Mouse (Mus musculus) intestine, embryonic 14.5 days (tissue): ENCODE measurements around the gene Arhgap32. TPM values are rescaled to one million over a fixed set of nuclear protein-coding genes. Genes with fewer than 3 reads are reported as not detected.

Source experiments
- ATAC-seq: fragments of 200-750 bp; cut with Nextera tagmentation; replicated peaks from 2 replicates; pipeline ENCODE4 v1.8.0; 2017; ENCODE audit warnings: low read depth, moderate number of reproducible peaks, moderate TSS enrichment, moderate library complexity; ENCODE audit not compliant: low FRiP score, low TSS enrichment
- DNase-seq: peaks from one replicate; pipeline ENCODE4 v3.0.0-alpha.2; 2018; ENCODE audit warnings: low spot score
- H3K27ac ChIP-seq: fragments of 300-500 bp; sonication (generic); 2 replicates; pipeline ENCODE4 v1.5.1; 2014; ENCODE audit warnings: low read depth, mild to moderate bottlenecking, control low read depth
- H3K27me3 ChIP-seq: fragments of 300-500 bp; sonication (generic); replicated peaks from 2 replicates; pipeline ENCODE4 v1.6.1; 2014; ENCODE audit warnings: low read length, control low read depth; ENCODE audit not compliant: control insufficient read depth, insufficient read depth
- H3K36me3 ChIP-seq: fragments of 300-500 bp; sonication (generic); 2 replicates; pipeline ENCODE4 v1.6.1; 2014; ENCODE audit warnings: low read length, control low read depth; ENCODE audit not compliant: control insufficient read depth, insufficient read depth
- H3K4me1 ChIP-seq: fragments of 300-500 bp; sonication (generic); replicated peaks from 2 replicates; pipeline ENCODE4 v1.6.1; 2014; ENCODE audit warnings: low read length, control low read depth, mixed read lengths; ENCODE audit not compliant: control insufficient read depth, insufficient read depth
- H3K4me2 ChIP-seq: fragments of 300-500 bp; sonication (generic); 2 replicates; pipeline ENCODE4 v1.6.1; 2014; ENCODE audit warnings: low read length
- H3K4me3 ChIP-seq: fragments of 300-500 bp; sonication (generic); 2 replicates; pipeline ENCODE4 v1.5.1; 2014; ENCODE audit warnings: low read depth, low read length, control low read depth, mixed read lengths
- H3K9ac ChIP-seq: fragments of 300-500 bp; sonication (generic); 2 replicates; pipeline ENCODE4 v1.6.1; 2014; ENCODE audit warnings: mild to moderate bottlenecking, low read length
- H3K9me3 ChIP-seq: fragments of 300-500 bp; sonication (generic); 2 replicates; pipeline ENCODE4 v1.6.1; 2016; ENCODE audit warnings: low read length, control low read depth; ENCODE audit not compliant: control insufficient read depth
- WGBS: fragments of 180-500 bp; shearing (Covaris S2); extraction: QIAGEN DNeasy Blood & Tissue Kit; methylation state at CpG from one replicate; pipeline ENCODE4 v1.1.7; 2014; 5-methylcytosine and 5-hydroxymethylcytosine counted together
- polyA plus RNA-seq: library from polyadenylated mRNA; unstranded; fragments of >200 nt; fragmentation: Nextera tagmentation; extraction: Ambion mirVana; gene quantifications from 2 replicates; pipeline ENCODE4 v1.2.1, GENCODE M21; 2014

The Arhgap32 gene
- polyA plus RNA-seq, 1 experiment from 2014 or later: 10.6 TPM

GRCm38 (mm10) chr9:32279789-32280188 lies 163.9 kb downstream of the Arhgap32 start:
- no peaks in the 10 kb centered on the region for H3K27me3 ChIP-seq
- no peak overlapping the region for H3K9ac ChIP-seq
- ATAC-seq (no peak), DNase-seq (no peak)
- no peaks in the 10 kb centered on the region for H3K36me3 ChIP-seq
- 50% methylated on average over 3 of the region's 3 CpGs for WGBS
- no peaks in the 10 kb centered on the region for H3K4me1 ChIP-seq
- no peaks in the 10 kb centered on the region for H3K9me3 ChIP-seq
- no peak overlapping the region for H3K4me3 ChIP-seq
- H3K4me2 ChIP-seq: no peak overlapping the region
- no peak overlapping the region for H3K27ac ChIP-seq

GRCm38 (mm10) chr9:32280456-32280855 lies 164.5 kb downstream of the Arhgap32 start:
- Histone ChIP-seq H3K27me3 (no peaks in the 10 kb centered on the region), H3K27ac (no peak overlapping the region), H3K9ac (no peak overlapping the region), H3K4me1 (no peaks in the 10 kb centered on the region), H3K9me3 (no peaks in the 10 kb centered on the region), H3K4me3 (no peak overlapping the region), H3K36me3 (no peaks in the 10 kb centered on the region), H3K4me2 (no peak overlapping the region)
- WGBS: 80% methylated on average over 5 of the region's 5 CpGs
- DNase-seq (no peak), ATAC-seq (no peak)

- Histone ChIP-seq H3K4me3 (no peak overlapping the region), H3K9ac (no peak overlapping the region), H3K9me3 (no peaks in the 10 kb centered on the region), H3K36me3 (no peaks in the 10 kb centered on the region), H3K4me2 (no peak overlapping the region), H3K27ac (no peak overlapping the region), H3K4me1 (no peaks in the 10 kb centered on the region), H3K27me3 (no peaks in the 10 kb centered on the region)
- DNase-seq (no peak), ATAC-seq (no peak)
- 70% methylated on average over 5 of the region's 5 CpGs for WGBS
Observed at GRCm38 (mm10) chr9:32283591-32283990, 167.7 kb downstream of the Arhgap32 start.

GRCm38 (mm10) chr9:32291618-32292017 lies 175.7 kb downstream of the Arhgap32 start:
- no peak for DNase-seq

GRCm38 (mm10) chr9:32292686-32293085 lies 176.8 kb downstream of the Arhgap32 start:
- H3K4me1 ChIP-seq: 0 out of 2 replicates have a peak, but pooled peaks cover 5% of the 10 kb centered on the region
- WGBS: 16% methylated on average over 5 of the region's 5 CpGs
- H3K9me3 ChIP-seq: no peaks in the 10 kb centered on the region
- H3K4me3 ChIP-seq: no peak overlapping the region
- H3K27ac ChIP-seq: no peak overlapping the region
- H3K27me3 ChIP-seq: no peaks in the 10 kb centered on the region
- H3K36me3 ChIP-seq: no peaks in the 10 kb centered on the region
- no peak for DNase-seq
- ATAC-seq: peak; percentile 57
- no peak overlapping the region for H3K4me2 ChIP-seq
- no peak overlapping the region for H3K9ac ChIP-seq

More at GRCm38 (mm10) chr9:32291618-32292017, 175.7 kb downstream of the Arhgap32 start:
- no peak overlapping the region for H3K4me3 ChIP-seq
- H3K27ac ChIP-seq: no peak overlapping the region
- no peaks in the 10 kb centered on the region for H3K27me3 ChIP-seq
- no peak for ATAC-seq
- H3K9ac ChIP-seq: no peak overlapping the region
- H3K36me3 ChIP-seq: no peaks in the 10 kb centered on the region
- no peak overlapping the region for H3K4me2 ChIP-seq
- no peaks in the 10 kb centered on the region for H3K9me3 ChIP-seq
- 61% methylated on average over 7 of the region's 7 CpGs for WGBS
- 0 out of 2 replicates have a peak, but pooled peaks cover 5% of the 10 kb centered on the region for H3K4me1 ChIP-seq

GRCm38 (mm10) chr9:32295061-32295800 lies 179.3 kb downstream of the Arhgap32 start:
- DNase-seq (no peak), ATAC-seq (no peak)
- no peaks in the 10 kb centered on the region for H3K27me3 ChIP-seq
- no peak overlapping the region for H3K4me2 ChIP-seq
- no peaks in the 10 kb centered on the region for H3K9me3 ChIP-seq
- no peak overlapping the region for H3K4me3 ChIP-seq
- H3K9ac ChIP-seq: no peak overlapping the region
- H3K36me3 ChIP-seq: no peaks in the 10 kb centered on the region
- 0 out of 2 replicates have a peak, but pooled peaks cover 5% of the 10 kb centered on the region for H3K4me1 ChIP-seq
- no peak overlapping the region for H3K27ac ChIP-seq
- 87% methylated on average over 9 of the region's 9 CpGs for WGBS

- no peak for ATAC-seq
Observed at GRCm38 (mm10) chr9:32302501-32303150, 186.7 kb downstream of the Arhgap32 start.

GRCm38 (mm10) chr9:32311786-32312185 lies 195.8 kb downstream of the Arhgap32 start:
- Histone ChIP-seq H3K9ac (no peak overlapping the region), H3K4me2 (peak overlapping the region; percentile 34), H3K9me3 (no peaks in the 10 kb centered on the region), H3K4me1 (peaks cover 7% of the 10 kb centered on the region; the same call in 1 of the 2 replicates), H3K36me3 (no peaks in the 10 kb centered on the region), H3K4me3 (no peak overlapping the region), H3K27ac (no peak overlapping the region), H3K27me3 (no peaks in the 10 kb centered on the region)
- DNase-seq (peak; percentile 56), ATAC-seq (0 out of 2 replicates have a peak, but pooled peaks have one; percentile 43)
- WGBS: 30% methylated on average over 14 of the region's 14 CpGs

More at GRCm38 (mm10) chr9:32302501-32303150, 186.7 kb downstream of the Arhgap32 start:
- Histone ChIP-seq H3K27me3 (no peaks in the 10 kb centered on the region), H3K9me3 (no peaks in the 10 kb centered on the region), H3K36me3 (no peaks in the 10 kb centered on the region), H3K4me1 (no peaks in the 10 kb centered on the region), H3K4me3 (no peak overlapping the region), H3K27ac (no peak overlapping the region), H3K4me2 (no peak overlapping the region), H3K9ac (no peak overlapping the region)
- 67% methylated on average over 13 of the region's 13 CpGs for WGBS
- no peak for DNase-seq
